Mouse (Mus musculus): ENCODE data around the gene Emg1. TPM values are rescaled to one million over a fixed set of nuclear protein-coding genes. Genes with fewer than 3 reads are reported as not detected.

Emg1 gene
- total and polyA plus RNA-seq, 2 experiments: 46.0 to 97.4 TPM

DNA sequence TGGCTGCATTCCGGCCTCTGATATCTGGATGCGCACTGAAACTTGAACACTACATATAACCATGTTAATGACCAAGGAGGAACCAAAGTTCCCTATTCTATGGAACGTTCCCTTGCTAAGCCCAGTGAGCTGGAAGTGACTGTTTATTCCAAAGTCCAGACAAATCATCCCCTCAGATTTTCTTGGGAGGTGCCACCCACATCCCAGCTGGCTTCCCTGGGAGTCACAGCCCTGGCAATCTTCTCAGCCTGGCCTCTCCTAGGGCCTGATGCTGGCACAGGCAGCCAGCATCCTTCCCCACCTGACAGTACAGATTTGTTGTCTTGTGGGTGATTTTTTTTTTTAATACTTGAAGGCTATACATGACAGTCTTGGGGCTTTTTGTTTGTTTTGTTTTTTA lies 32.5 kb downstream of the Emg1 start:
- Histone ChIP-seq H3K36me3 (ENCODE audit: control insufficient read depth, insufficient read depth, low read length) (peaks cover 6% of the 10 kb centered on the region; the same call in 1 of the 2 replicates), H3K27ac (replicated peaks; ENCODE audit: insufficient read depth, low read depth, low read length) (peak overlapping the region; percentile 78), H3K4me1 (ENCODE audit: control insufficient read depth, insufficient read depth, low read length) (peaks cover 44% of the 10 kb centered on the region), H3K4me3 (ENCODE audit: insufficient read depth, low read depth, low read length) (no peak overlapping the region), H3K27me3 (ENCODE audit: control insufficient read depth, insufficient read depth, low read length) (no peaks in the 10 kb centered on the region), H3K9ac (ENCODE audit: low read depth, low read length) (no peak overlapping the region), H3K79me2 (ENCODE audit: control insufficient read depth, insufficient read depth, low read length) (peaks cover 38% of the 10 kb centered on the region)
- no peak for TF ChIP-seq POLR2A (IDR thresholded peaks at IDR 0.05; ENCODE audit: extremely low read depth, insufficient read depth, low read length)
- TF ChIP-seq CTCF (IDR thresholded peaks at IDR 0.05; ENCODE audit: low read depth, low read length): no peak
- DNase-seq (ENCODE audit: extremely low read depth, low read depth, low spot score): peak; percentile 6
- WGBS: 77% methylated on average over 3 of the region's 3 CpGs

DNA sequence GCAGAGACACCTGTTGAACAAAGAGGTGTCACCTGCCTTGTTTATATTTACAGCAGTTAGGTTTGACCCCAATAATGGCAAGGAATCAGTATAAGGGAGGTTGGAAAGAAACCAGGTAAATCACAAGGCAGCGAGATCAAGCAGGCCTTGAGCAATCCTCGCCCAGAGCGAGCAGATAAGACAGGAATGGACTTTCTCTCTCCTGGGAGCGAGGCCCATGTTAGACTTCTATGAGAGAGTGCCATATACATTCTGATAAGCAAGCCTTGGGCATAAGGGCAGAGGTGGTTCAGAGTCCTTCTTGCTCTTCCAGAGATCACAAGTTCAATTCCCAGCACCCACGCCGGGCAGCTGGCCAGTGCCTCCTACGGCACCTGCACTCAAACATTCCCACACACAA lies 33.2 kb downstream of the Emg1 start:
- peaks cover 49% of the 10 kb centered on the region for H3K4me1 ChIP-seq (ENCODE audit: control insufficient read depth, insufficient read depth, low read length)
- DNase-seq (ENCODE audit: extremely low read depth, low read depth, low spot score): peak; percentile 94
- no peak overlapping the region; the same call in 1 of the 2 replicates for H3K9ac ChIP-seq (ENCODE audit: low read depth, low read length)
- TF ChIP-seq POLR2A (IDR thresholded peaks at IDR 0.05; ENCODE audit: extremely low read depth, insufficient read depth, low read length) (no peak), CTCF (IDR thresholded peaks at IDR 0.05; ENCODE audit: low read depth, low read length) (no peak)
- no peaks in the 10 kb centered on the region for H3K27me3 ChIP-seq (ENCODE audit: control insufficient read depth, insufficient read depth, low read length)
- peaks cover 34% of the 10 kb centered on the region for H3K79me2 ChIP-seq (ENCODE audit: control insufficient read depth, insufficient read depth, low read length)
- H3K27ac ChIP-seq (replicated peaks; ENCODE audit: insufficient read depth, low read depth, low read length): peak overlapping the region; percentile 78
- no peak overlapping the region for H3K4me3 ChIP-seq (ENCODE audit: insufficient read depth, low read depth, low read length)
- H3K36me3 ChIP-seq (ENCODE audit: control insufficient read depth, insufficient read depth, low read length): peaks cover 6% of the 10 kb centered on the region; the same call in 1 of the 2 replicates
- WGBS: 20% methylated on average over 7 of the region's 7 CpGs

- Histone ChIP-seq H3K27me3 (ENCODE audit: control insufficient read depth, insufficient read depth, low read length) (no peaks in the 10 kb centered on the region), H3K9ac (ENCODE audit: low read depth, low read length) (peak overlapping the region; percentile 49; the same call in 1 of the 2 replicates), H3K27ac (replicated peaks; ENCODE audit: insufficient read depth, low read depth, low read length) (peak overlapping the region; percentile 95), H3K36me3 (ENCODE audit: control insufficient read depth, insufficient read depth, low read length) (peaks cover 6% of the 10 kb centered on the region; the same call in 1 of the 2 replicates), H3K4me3 (ENCODE audit: insufficient read depth, low read depth, low read length) (no peak overlapping the region), H3K79me2 (ENCODE audit: control insufficient read depth, insufficient read depth, low read length) (peaks cover 28% of the 10 kb centered on the region), H3K4me1 (ENCODE audit: control insufficient read depth, insufficient read depth, low read length) (peaks cover 49% of the 10 kb centered on the region)
- peak; percentile 98 for DNase-seq (ENCODE audit: extremely low read depth, low read depth, low spot score)
- WGBS: 14% methylated on average over 6 of the region's 6 CpGs
- no peak for TF ChIP-seq POLR2A (IDR thresholded peaks at IDR 0.05; ENCODE audit: extremely low read depth, insufficient read depth, low read length)
- no peak for TF ChIP-seq CTCF (IDR thresholded peaks at IDR 0.05; ENCODE audit: low read depth, low read length)
Observed at GRCm38 (mm10) chr6:124676171-124676570, 35.8 kb downstream of the Emg1 start.

GRCm38 (mm10) chr6:124674591-124674990 lies 37.4 kb downstream of the Emg1 start:
- Histone ChIP-seq H3K27ac (replicated peaks; ENCODE audit: insufficient read depth, low read depth, low read length) (peak overlapping the region; percentile 92), H3K79me2 (ENCODE audit: control insufficient read depth, insufficient read depth, low read length) (peaks cover 26% of the 10 kb centered on the region; the same call in 1 of the 2 replicates), H3K4me3 (ENCODE audit: insufficient read depth, low read depth, low read length) (no peak overlapping the region), H3K9ac (ENCODE audit: low read depth, low read length) (no peak overlapping the region), H3K36me3 (ENCODE audit: control insufficient read depth, insufficient read depth, low read length) (peaks cover 3% of the 10 kb centered on the region; the same call in 1 of the 2 replicates), H3K4me1 (ENCODE audit: control insufficient read depth, insufficient read depth, low read length) (peaks cover 50% of the 10 kb centered on the region), H3K27me3 (ENCODE audit: control insufficient read depth, insufficient read depth, low read length) (no peaks in the 10 kb centered on the region)
- 28% methylated on average over 7 of the region's 7 CpGs for WGBS
- no peak for TF ChIP-seq CTCF (IDR thresholded peaks at IDR 0.05; ENCODE audit: low read depth, low read length)
- TF ChIP-seq POLR2A (IDR thresholded peaks at IDR 0.05; ENCODE audit: extremely low read depth, insufficient read depth, low read length): no peak
- DNase-seq (ENCODE audit: extremely low read depth, low read depth, low spot score): peak; percentile 99

DNA sequence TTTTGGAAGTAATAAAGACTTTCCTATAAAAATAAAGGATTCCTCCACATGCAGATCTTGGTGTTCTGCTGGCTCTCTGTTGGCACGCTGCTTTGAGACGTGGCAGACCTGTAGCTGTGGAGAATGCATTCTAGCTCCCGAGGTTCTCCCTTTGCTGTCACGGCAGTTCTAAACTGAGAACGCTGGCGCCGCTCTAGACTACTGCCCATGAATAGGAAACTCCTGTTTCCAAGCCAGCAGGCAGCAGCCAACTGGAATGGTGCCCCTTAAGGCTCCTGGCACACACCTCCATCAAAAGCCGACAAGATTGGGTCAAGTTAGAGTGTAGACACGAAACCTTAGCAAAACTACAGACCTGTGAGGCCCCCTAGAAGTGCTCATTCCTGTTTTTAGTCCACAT lies 38.4 kb downstream of the Emg1 start:
- WGBS: 29% methylated on average over 9 of the region's 9 CpGs
- 0 out of 2 replicates have a peak, but pooled peaks have one; percentile 12 for TF ChIP-seq CTCF (IDR thresholded peaks at IDR 0.05; ENCODE audit: low read depth, low read length)
- no peak for TF ChIP-seq POLR2A (IDR thresholded peaks at IDR 0.05; ENCODE audit: extremely low read depth, insufficient read depth, low read length)
- Histone ChIP-seq H3K9ac (ENCODE audit: low read depth, low read length) (no peak overlapping the region), H3K36me3 (ENCODE audit: control insufficient read depth, insufficient read depth, low read length) (peaks cover 3% of the 10 kb centered on the region; the same call in 1 of the 2 replicates), H3K79me2 (ENCODE audit: control insufficient read depth, insufficient read depth, low read length) (peaks cover 30% of the 10 kb centered on the region; the same call in 1 of the 2 replicates), H3K4me3 (ENCODE audit: insufficient read depth, low read depth, low read length) (no peak overlapping the region), H3K27me3 (ENCODE audit: control insufficient read depth, insufficient read depth, low read length) (no peaks in the 10 kb centered on the region), H3K4me1 (ENCODE audit: control insufficient read depth, insufficient read depth, low read length) (peaks cover 43% of the 10 kb centered on the region), H3K27ac (replicated peaks; ENCODE audit: insufficient read depth, low read depth, low read length) (peak overlapping the region; percentile 92)
- peak; percentile 87 for DNase-seq (ENCODE audit: extremely low read depth, low read depth, low spot score)

DNA sequence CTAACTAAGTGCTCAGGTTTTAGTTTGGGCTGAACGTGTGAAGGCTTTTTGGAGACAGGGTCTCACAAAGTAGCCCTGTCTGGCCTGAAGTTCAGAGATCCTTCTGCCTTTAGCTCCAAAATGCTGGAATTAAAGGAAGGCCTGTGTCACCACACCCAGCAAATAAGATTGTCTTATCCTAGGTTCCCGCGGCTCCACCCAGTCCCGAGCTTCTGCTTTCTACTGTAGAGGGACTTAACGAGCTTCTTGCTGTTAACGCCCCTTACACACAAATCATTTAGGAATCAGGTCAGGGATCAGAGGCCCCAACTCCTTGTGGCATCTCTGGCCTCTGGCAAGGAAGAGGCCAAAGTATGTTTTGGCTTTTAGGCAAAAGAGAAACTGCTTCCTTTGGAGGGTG lies 39.9 kb downstream of the Emg1 start:
- DNase-seq (ENCODE audit: extremely low read depth, low read depth, low spot score): peak; percentile 24
- Histone ChIP-seq H3K36me3 (ENCODE audit: control insufficient read depth, insufficient read depth, low read length) (peaks cover 3% of the 10 kb centered on the region; the same call in 1 of the 2 replicates), H3K27ac (replicated peaks; ENCODE audit: insufficient read depth, low read depth, low read length) (peak overlapping the region; percentile 49; the same call in 1 of the 2 replicates), H3K79me2 (ENCODE audit: control insufficient read depth, insufficient read depth, low read length) (peaks cover 38% of the 10 kb centered on the region; the same call in 1 of the 2 replicates), H3K27me3 (ENCODE audit: control insufficient read depth, insufficient read depth, low read length) (no peaks in the 10 kb centered on the region), H3K4me1 (ENCODE audit: control insufficient read depth, insufficient read depth, low read length) (peaks cover 40% of the 10 kb centered on the region), H3K4me3 (ENCODE audit: insufficient read depth, low read depth, low read length) (no peak overlapping the region), H3K9ac (ENCODE audit: low read depth, low read length) (no peak overlapping the region)
- TF ChIP-seq CTCF (IDR thresholded peaks at IDR 0.05; ENCODE audit: low read depth, low read length): no peak
- no peak for TF ChIP-seq POLR2A (IDR thresholded peaks at IDR 0.05; ENCODE audit: extremely low read depth, insufficient read depth, low read length)
- 58% methylated on average over 6 of the region's 6 CpGs for WGBS

Data from liver, adult 2 months (tissue).